Mouse (Mus musculus) intestine, postnatal 0 days (tissue): ENCODE data around the gene Smoc2. TPM values are rescaled to one million over a fixed set of nuclear protein-coding genes. Genes with fewer than 3 reads are reported as not detected.

ENCODE experiments used
- ATAC-seq: fragments of 200-750 bp; cut with Nextera tagmentation; 2 replicates; pipeline ENCODE4 v1.8.0; 2017; ENCODE audit warnings: mild to moderate bottlenecking, moderate TSS enrichment, moderate library complexity
- H3K27ac ChIP-seq: fragments of 300-500 bp; sonication (generic); 2 replicates; pipeline ENCODE4 v1.5.1; 2014; ENCODE audit warnings: mild to moderate bottlenecking, low read depth, low read length, moderate library complexity
- H3K27me3 ChIP-seq: fragments of 300-500 bp; sonication (generic); replicated peaks from 2 replicates; pipeline ENCODE4 v1.6.1; 2014; ENCODE audit warnings: low read length, mixed read lengths; ENCODE audit not compliant: control insufficient read depth, insufficient read depth
- H3K36me3 ChIP-seq: fragments of 300-500 bp; sonication (generic); 2 replicates; pipeline ENCODE4 v1.6.1; 2014; ENCODE audit warnings: mild to moderate bottlenecking, moderate library complexity; ENCODE audit not compliant: control insufficient read depth, insufficient read depth
- H3K4me1 ChIP-seq: fragments of 300-500 bp; sonication (generic); replicated peaks from 2 replicates; pipeline ENCODE4 v1.6.1; 2014; ENCODE audit warnings: antibody characterized with exemption, low read length, mixed read lengths; ENCODE audit not compliant: control insufficient read depth, insufficient read depth
- H3K4me2 ChIP-seq: fragments of 300-500 bp; sonication (generic); replicated peaks from 2 replicates; pipeline ENCODE4 v1.6.1; 2014; ENCODE audit warnings: low read depth, mild to moderate bottlenecking, moderate library complexity
- H3K4me3 ChIP-seq: fragments of 300-500 bp; sonication (generic); 2 replicates; pipeline ENCODE4 v1.5.1; 2014; ENCODE audit warnings: low read depth, low read length
- H3K9ac ChIP-seq: fragments of 300-500 bp; sonication (generic); 2 replicates; pipeline ENCODE4 v1.6.1; 2014; ENCODE audit warnings: mild to moderate bottlenecking, low read depth, low read length
- H3K9me3 ChIP-seq: fragments of 300-500 bp; sonication (generic); 2 replicates; pipeline ENCODE4 v1.6.1; 2016; ENCODE audit warnings: mixed run types; ENCODE audit not compliant: control insufficient read depth
- CTCF ChIP-seq: sonication (generic); IDR thresholded peaks from 2 replicates; pipeline ENCODE4 v1.5.1; 2016; ENCODE audit warnings: low read depth, mild to moderate bottlenecking, control low read depth, antibody characterized with exemption, moderate library complexity
- WGBS: fragments of 180-500 bp; shearing (Covaris S2); extraction: QIAGEN DNeasy Blood & Tissue Kit; methylation state at CpG from one replicate; pipeline ENCODE4 v1.1.7; 2014; 5-methylcytosine and 5-hydroxymethylcytosine counted together
- polyA plus RNA-seq: library from polyadenylated mRNA; unstranded; fragments of >200 nt; fragmentation: Nextera tagmentation; extraction: Ambion mirVana; gene quantifications from 2 replicates; pipeline ENCODE4 v1.2.1, GENCODE M21; 2015

Smoc2 gene
- polyA plus RNA-seq, 1 experiment from 2014 or later: 62.7 TPM

DNA sequence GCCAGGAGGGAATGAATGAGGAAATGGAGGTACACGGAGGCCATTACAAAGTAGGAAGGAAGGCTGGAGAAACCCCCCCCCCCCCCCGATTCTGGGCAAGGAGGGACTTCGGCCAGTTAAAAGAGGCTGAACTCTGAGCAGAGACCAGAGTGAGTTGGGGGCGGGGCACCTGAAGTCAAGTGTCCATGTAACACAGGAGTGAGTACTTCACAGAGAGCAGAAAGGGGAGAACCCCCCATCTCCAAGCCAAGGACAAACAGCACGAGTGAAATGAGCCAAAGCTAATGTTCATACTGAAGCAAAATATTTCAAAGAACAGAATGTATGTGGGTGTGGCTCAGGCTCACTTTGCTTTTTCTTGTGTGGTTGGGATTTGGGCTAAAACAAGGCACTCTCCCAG, 121.7 kb downstream of the Smoc2 start:
- Histone ChIP-seq H3K9ac (no peak overlapping the region), H3K4me1 (no peaks in the 10 kb centered on the region), H3K4me2 (no peak overlapping the region), H3K27ac (no peak overlapping the region), H3K27me3 (no peaks in the 10 kb centered on the region), H3K9me3 (no peaks in the 10 kb centered on the region), H3K4me3 (no peak overlapping the region), H3K36me3 (no peaks in the 10 kb centered on the region)
- no peak for ATAC-seq
- TF ChIP-seq CTCF: no peak
- 61% methylated on average over 5 of the region's 5 CpGs for WGBS

DNA sequence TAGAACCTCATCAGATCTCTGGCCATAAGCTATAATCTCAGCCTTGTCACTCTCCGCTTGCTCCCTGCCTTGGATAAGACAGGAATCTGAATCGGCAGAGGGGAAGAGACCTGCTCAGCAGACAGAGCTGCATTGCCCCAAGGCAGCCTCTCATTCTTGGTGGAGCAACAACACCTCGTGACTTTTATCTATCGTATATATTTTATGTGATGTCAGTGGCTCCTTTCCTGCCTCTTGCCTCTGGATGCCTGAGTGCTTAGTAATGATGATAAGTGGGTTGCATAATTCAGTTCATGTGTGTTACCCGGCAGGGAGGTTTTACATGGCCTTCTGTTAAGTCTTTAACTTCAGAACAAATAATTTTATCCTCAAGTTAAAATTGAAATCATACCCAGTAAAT, 128.6 kb downstream of the Smoc2 start:
- WGBS: 36% methylated on average over 5 of the region's 5 CpGs
- Histone ChIP-seq H3K4me2 (no peak overlapping the region), H3K36me3 (no peaks in the 10 kb centered on the region), H3K9ac (no peak overlapping the region), H3K27ac (no peak overlapping the region), H3K4me1 (no peaks in the 10 kb centered on the region), H3K27me3 (no peaks in the 10 kb centered on the region), H3K9me3 (no peaks in the 10 kb centered on the region), H3K4me3 (no peak overlapping the region)
- no peak for ATAC-seq
- no peak for TF ChIP-seq CTCF

DNA sequence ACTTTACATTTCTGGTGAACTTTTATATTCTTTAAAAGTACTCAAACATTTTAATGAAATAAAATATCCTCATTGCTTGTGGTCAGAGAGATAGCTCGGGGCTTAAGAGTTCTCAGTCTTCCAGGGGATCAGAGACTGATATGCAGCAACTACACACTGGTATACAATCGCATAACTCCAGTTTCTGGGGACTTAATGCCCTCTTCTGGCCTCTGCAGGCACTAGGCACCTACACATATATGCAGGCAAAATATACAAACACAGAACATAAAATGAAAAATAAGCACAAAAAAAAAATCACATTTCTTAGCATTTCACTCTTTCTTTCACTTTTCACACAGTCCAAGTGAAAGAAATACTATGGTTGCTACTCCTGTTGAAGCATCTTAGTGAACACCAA, 133.2 kb downstream of the Smoc2 start:
- Histone ChIP-seq H3K27ac (no peak overlapping the region), H3K27me3 (no peaks in the 10 kb centered on the region), H3K4me3 (no peak overlapping the region), H3K9ac (no peak overlapping the region), H3K9me3 (no peaks in the 10 kb centered on the region), H3K4me1 (no peaks in the 10 kb centered on the region), H3K36me3 (no peaks in the 10 kb centered on the region), H3K4me2 (no peak overlapping the region)
- peak; percentile 44 for TF ChIP-seq CTCF
- WGBS: 68% methylated on average over 2 of the region's 2 CpGs
- ATAC-seq: no peak

DNA sequence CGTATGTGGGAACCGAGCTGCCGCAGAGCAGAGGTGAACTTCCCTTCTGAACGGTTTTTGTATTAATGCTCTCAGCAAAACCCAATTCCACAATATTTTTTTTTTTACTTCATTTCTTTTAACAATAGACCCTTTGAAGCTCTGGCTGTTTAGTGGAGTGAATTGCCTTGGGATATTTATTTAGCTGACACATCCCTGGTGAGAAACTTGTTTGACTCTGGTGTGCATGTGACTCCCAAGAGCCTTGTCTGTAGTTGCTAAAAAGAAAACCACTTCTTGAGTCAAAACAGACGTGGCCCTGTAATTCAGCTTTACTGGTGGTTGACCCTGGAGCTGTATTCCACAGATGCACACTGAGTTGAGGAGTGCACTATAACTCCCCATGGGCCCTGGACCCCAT, 135.2 kb downstream of the Smoc2 start:
- 49% methylated on average over 5 of the region's 5 CpGs for WGBS
- Histone ChIP-seq H3K9ac (no peak overlapping the region), H3K27ac (no peak overlapping the region), H3K4me2 (no peak overlapping the region), H3K27me3 (no peaks in the 10 kb centered on the region), H3K4me1 (no peaks in the 10 kb centered on the region), H3K4me3 (no peak overlapping the region), H3K36me3 (no peaks in the 10 kb centered on the region), H3K9me3 (no peaks in the 10 kb centered on the region)
- no peak for ATAC-seq
- no peak for TF ChIP-seq CTCF

DNA sequence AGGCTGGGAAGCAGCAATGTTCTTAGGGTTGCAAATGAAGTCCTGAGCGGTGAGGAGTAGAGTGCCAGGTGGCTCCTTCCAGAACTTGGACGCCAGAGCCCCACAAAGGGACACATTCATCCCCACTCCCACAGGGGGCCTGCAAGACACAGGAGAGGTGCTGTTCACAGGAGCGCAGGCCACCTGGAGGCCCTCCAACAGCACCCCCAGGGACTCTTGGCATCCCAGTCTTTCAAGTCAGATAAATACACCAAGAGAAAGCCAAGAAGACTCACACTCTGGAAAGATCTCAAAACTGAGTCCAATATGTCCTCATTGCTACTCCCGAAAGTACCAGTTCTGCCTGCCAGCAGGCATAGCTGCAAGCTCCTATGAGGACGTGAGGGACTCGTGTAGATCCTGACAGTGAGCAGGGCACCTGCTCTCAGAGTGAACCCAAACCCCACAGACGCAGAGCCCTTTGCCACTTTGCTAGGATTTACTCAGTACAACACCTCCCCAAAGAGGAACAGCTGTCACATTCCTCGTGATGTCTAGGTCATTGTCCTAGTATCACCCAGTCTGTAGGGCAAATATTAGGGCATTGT, 141.2 kb downstream of the Smoc2 start:
- Histone ChIP-seq H3K27me3 (no peaks in the 10 kb centered on the region), H3K4me2 (no peak overlapping the region), H3K4me1 (no peaks in the 10 kb centered on the region), H3K4me3 (no peak overlapping the region), H3K27ac (no peak overlapping the region), H3K9me3 (no peaks in the 10 kb centered on the region), H3K36me3 (no peaks in the 10 kb centered on the region), H3K9ac (no peak overlapping the region)
- 49% methylated on average over 8 of the region's 8 CpGs for WGBS
- TF ChIP-seq CTCF: no peak
- no peak for ATAC-seq

DNA sequence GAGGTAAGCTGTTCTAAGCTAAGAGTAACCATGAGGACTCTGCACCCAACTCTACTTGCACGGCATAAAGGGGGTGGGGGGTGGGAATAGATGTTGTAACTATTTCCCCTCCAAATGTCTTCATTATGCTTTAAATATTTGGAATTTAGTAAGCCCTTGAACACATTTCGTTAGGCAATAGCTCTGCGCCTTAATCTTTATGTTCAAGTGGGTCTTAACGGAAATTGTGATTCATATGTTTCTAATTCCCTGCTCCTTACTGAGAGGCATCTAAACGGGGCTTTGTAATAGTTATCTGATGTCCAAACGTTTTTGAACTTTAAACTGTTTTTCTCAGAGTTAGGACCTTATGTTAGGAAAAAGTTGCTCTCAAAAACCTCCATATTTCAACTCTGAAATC, 147.2 kb downstream of the Smoc2 start:
- Histone ChIP-seq H3K27ac (no peak overlapping the region), H3K9me3 (no peaks in the 10 kb centered on the region), H3K9ac (no peak overlapping the region), H3K4me3 (no peak overlapping the region), H3K36me3 (no peaks in the 10 kb centered on the region), H3K4me1 (no peaks in the 10 kb centered on the region), H3K4me2 (no peak overlapping the region), H3K27me3 (no peaks in the 10 kb centered on the region)
- no peak for TF ChIP-seq CTCF
- no peak for ATAC-seq
- 55% methylated on average over 6 of the region's 6 CpGs for WGBS

DNA sequence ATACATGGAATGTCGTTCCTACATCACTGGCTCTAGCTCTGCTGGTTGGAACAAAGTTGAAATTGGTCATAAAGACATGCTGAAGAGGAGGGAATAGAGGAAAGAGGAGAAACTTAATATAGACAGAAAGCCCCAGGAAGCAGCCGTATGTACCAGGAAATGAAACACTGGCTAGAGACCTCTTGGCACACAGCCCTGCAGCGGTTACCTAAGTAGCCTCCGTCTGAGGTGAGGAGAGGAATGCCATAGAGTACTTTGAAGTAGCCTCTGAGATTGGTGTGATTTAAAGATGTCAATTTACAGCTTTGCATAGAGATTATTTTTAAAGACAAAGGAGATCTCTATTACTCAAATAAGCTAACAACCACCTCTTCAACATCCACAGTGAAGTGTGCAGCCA, 155.4 kb downstream of the Smoc2 start:
- Histone ChIP-seq H3K4me3 (no peak overlapping the region), H3K27ac (no peak overlapping the region), H3K4me1 (no peaks in the 10 kb centered on the region), H3K27me3 (no peaks in the 10 kb centered on the region), H3K9ac (no peak overlapping the region), H3K9me3 (no peaks in the 10 kb centered on the region), H3K36me3 (no peaks in the 10 kb centered on the region), H3K4me2 (no peak overlapping the region)
- no peak for ATAC-seq
- WGBS: 33% methylated on average over 4 of the region's 4 CpGs
- no peak for TF ChIP-seq CTCF
